Mouse (Mus musculus) ES-Bruce4 (cell line): ENCODE data around the gene Pbx1.

Experiments used
- CTCF ChIP-seq: IDR thresholded peaks from one replicate; pipeline ENCODE4 v1.8.1; 2011; ENCODE audit warnings: low read depth, low read length
- EP300 ChIP-seq: IDR thresholded peaks from 2 replicates; pipeline ENCODE4 v1.6.1; 2011; ENCODE audit warnings: low read depth, low read length; ENCODE audit not compliant: insufficient read depth
- POLR2A ChIP-seq: IDR thresholded peaks from one replicate; pipeline ENCODE4 v1.8.1; 2011; ENCODE audit warnings: low read length; ENCODE audit not compliant: insufficient read depth

GRCm38 (mm10) chr1:168292106-168292505 lies 140.0 kb downstream of the Pbx1 start:
- no peak for TF ChIP-seq EP300
- TF ChIP-seq CTCF: no peak
- no peak for TF ChIP-seq POLR2A
